Mouse (Mus musculus) forebrain, embryonic 13.5 days (tissue): ENCODE results near the gene Lrrc49. TPM values are rescaled to one million over a fixed set of nuclear protein-coding genes. Genes with fewer than 3 reads are reported as not detected.

Source experiments
- ATAC-seq: fragments of 200-750 bp; cut with Nextera tagmentation; 2 replicates; pipeline ENCODE4 v1.8.0; 2017
- H3K27ac ChIP-seq: fragments of 300-500 bp; sonication (generic); 2 replicates; pipeline ENCODE4 v1.5.1; 2015; ENCODE audit warnings: inconsistent platforms, mild to moderate bottlenecking, moderate library complexity
- H3K27me3 ChIP-seq: fragments of 300-500 bp; sonication (generic); 2 replicates; pipeline ENCODE4 v1.6.1; 2015; ENCODE audit warnings: mild to moderate bottlenecking, inconsistent platforms
- H3K36me3 ChIP-seq: fragments of 300-500 bp; sonication (generic); 2 replicates; pipeline ENCODE4 v1.6.1; 2015; ENCODE audit warnings: mild to moderate bottlenecking, inconsistent platforms; ENCODE audit not compliant: poor library complexity, severe bottlenecking
- H3K4me1 ChIP-seq: fragments of 300-500 bp; sonication (generic); 2 replicates; pipeline ENCODE4 v1.6.1; 2015; ENCODE audit warnings: inconsistent platforms
- H3K4me2 ChIP-seq: fragments of 300-500 bp; sonication (generic); 2 replicates; pipeline ENCODE4 v1.6.1; 2015; ENCODE audit warnings: inconsistent platforms, mild to moderate bottlenecking, moderate library complexity
- H3K4me3 ChIP-seq: fragments of 300-500 bp; sonication (generic); 2 replicates; pipeline ENCODE4 v1.5.1; 2015; ENCODE audit warnings: mild to moderate bottlenecking, inconsistent platforms
- H3K9ac ChIP-seq: fragments of 300-500 bp; sonication (generic); 2 replicates; pipeline ENCODE4 v1.6.1; 2015; ENCODE audit warnings: mild to moderate bottlenecking, inconsistent platforms
- H3K9me3 ChIP-seq: fragments of 300-500 bp; sonication (generic); replicated peaks from 2 replicates; pipeline ENCODE4 v1.6.1; 2016; ENCODE audit warnings: inconsistent platforms
- whole genome bisulfite sequencing: fragments of 180-500 bp; shearing (Covaris S2); methylation state at CpG from one replicate; pipeline ENCODE4 v1.1.7; 2015; 5-methylcytosine and 5-hydroxymethylcytosine counted together
- polyA plus RNA-seq: library from polyadenylated mRNA; unstranded; fragments of >200 nt; fragmentation: Nextera tagmentation; extraction: Ambion mirVana; gene quantifications from 2 replicates; pipeline ENCODE4 v1.2.1, GENCODE M21; 2015

The Lrrc49 gene
- polyA plus RNA-seq, 1 experiment from 2014 or later: 62.1 TPM

- WGBS: 87% methylated on average over 5 of the region's 5 CpGs
- Histone ChIP-seq H3K27ac (no peak overlapping the region), H3K4me1 (peaks cover 11% of the 10 kb centered on the region), H3K9me3 (no peaks in the 10 kb centered on the region), H3K4me3 (no peak overlapping the region), H3K4me2 (no peak overlapping the region), H3K9ac (no peak overlapping the region), H3K36me3 (no peaks in the 10 kb centered on the region), H3K27me3 (0 out of 2 replicates have a peak, but pooled peaks cover 8% of the 10 kb centered on the region)
- ATAC-seq: no peak
These were observed 20.6 kb upstream of the Lrrc49 start for GRCm38 (mm10) chr9:60708606-60709005.

GRCm38 (mm10) chr9:60707594-60707993 is 19.6 kb upstream of the Lrrc49 start:
- H3K36me3 ChIP-seq: no peaks in the 10 kb centered on the region
- H3K4me1 ChIP-seq: peaks cover 3% of the 10 kb centered on the region; the same call in 1 of the 2 replicates
- no peaks in the 10 kb centered on the region for H3K9me3 ChIP-seq
- no peak overlapping the region for H3K4me3 ChIP-seq
- H3K4me2 ChIP-seq: no peak overlapping the region
- no peak overlapping the region for H3K9ac ChIP-seq
- WGBS: 93% methylated on average over 2 of the region's 2 CpGs
- ATAC-seq: no peak
- H3K27ac ChIP-seq: no peak overlapping the region
- H3K27me3 ChIP-seq: 0 out of 2 replicates have a peak, but pooled peaks cover 6% of the 10 kb centered on the region

GRCm38 (mm10) chr9:60699581-60700231 is 11.7 kb upstream of the Lrrc49 start:
- Histone ChIP-seq H3K4me2 (no peak overlapping the region), H3K27me3 (no peaks in the 10 kb centered on the region), H3K4me3 (no peak overlapping the region), H3K36me3 (no peaks in the 10 kb centered on the region), H3K27ac (no peak overlapping the region), H3K9ac (no peak overlapping the region), H3K9me3 (no peaks in the 10 kb centered on the region), H3K4me1 (no peaks in the 10 kb centered on the region)
- no peak for ATAC-seq
- 65% methylated on average over 18 of the region's 18 CpGs for WGBS

- no peaks in the 10 kb centered on the region for H3K4me1 ChIP-seq
- H3K4me2 ChIP-seq: no peak overlapping the region
- H3K9me3 ChIP-seq: no peaks in the 10 kb centered on the region
- no peaks in the 10 kb centered on the region for H3K27me3 ChIP-seq
- no peaks in the 10 kb centered on the region for H3K36me3 ChIP-seq
- WGBS: 80% methylated on average over 6 of the region's 6 CpGs
- no peak overlapping the region for H3K9ac ChIP-seq
- H3K4me3 ChIP-seq: no peak overlapping the region
- no peak for ATAC-seq
- H3K27ac ChIP-seq: no peak overlapping the region
These were observed 8.5 kb upstream of the Lrrc49 start for GRCm38 (mm10) chr9:60696271-60696985.

DNA sequence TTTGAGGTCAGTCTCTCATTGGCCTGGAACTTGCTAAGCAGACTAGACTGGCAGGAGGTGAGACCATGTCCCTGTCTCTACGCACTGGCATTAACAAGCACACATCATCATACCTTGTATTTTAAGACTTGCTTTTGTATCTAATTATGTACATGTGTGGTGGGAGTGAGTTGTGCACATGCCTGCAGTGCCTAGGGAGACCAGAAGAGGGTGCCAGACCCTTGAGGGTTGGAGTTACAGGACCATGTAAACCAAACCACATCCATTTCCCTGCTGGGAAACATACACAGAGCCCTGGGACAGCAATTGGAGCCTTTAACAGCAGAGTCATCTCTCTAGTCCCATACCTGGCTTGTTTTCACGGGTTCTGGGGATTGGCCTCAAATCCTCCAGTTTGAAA is 6.0 kb upstream of the Lrrc49 start:
- Histone ChIP-seq H3K9me3 (no peaks in the 10 kb centered on the region), H3K9ac (no peak overlapping the region), H3K27ac (no peak overlapping the region), H3K4me1 (no peaks in the 10 kb centered on the region), H3K4me2 (no peak overlapping the region), H3K27me3 (no peaks in the 10 kb centered on the region), H3K36me3 (no peaks in the 10 kb centered on the region), H3K4me3 (no peak overlapping the region)
- WGBS: 68% methylated on average over 2 of the region's 2 CpGs
- ATAC-seq: no peak

GRCm38 (mm10) chr9:60692624-60693023 is 4.7 kb upstream of the Lrrc49 start:
- no peak for ATAC-seq
- Histone ChIP-seq H3K4me1 (peaks cover 5% of the 10 kb centered on the region; the same call in 1 of the 2 replicates), H3K4me2 (no peak overlapping the region), H3K27me3 (no peaks in the 10 kb centered on the region), H3K4me3 (no peak overlapping the region), H3K36me3 (no peaks in the 10 kb centered on the region), H3K9me3 (no peaks in the 10 kb centered on the region), H3K27ac (no peak overlapping the region), H3K9ac (no peak overlapping the region)
- WGBS: 70% methylated on average over 4 of the region's 4 CpGs

DNA sequence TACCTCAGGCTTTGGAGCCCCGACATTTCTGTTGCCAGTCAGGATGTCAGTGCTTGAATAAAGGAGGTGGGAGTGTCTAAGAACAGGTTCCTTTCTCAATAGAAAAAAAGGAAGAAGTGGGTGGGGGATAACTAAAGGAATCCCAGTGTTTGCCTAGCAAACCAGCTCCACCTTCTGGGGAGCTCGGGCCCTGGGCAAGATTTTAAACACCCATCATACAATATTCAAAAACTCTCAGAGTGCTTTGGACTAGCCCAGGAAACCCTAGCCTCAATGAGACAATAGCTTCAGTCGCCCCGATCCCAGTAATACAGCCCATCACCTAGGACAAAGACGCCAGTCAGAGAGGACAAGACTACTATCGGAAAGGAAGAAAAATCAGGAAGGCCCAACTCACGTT is 543 bp downstream of the Lrrc49 start:
- ATAC-seq: peak; percentile 70

DNA sequence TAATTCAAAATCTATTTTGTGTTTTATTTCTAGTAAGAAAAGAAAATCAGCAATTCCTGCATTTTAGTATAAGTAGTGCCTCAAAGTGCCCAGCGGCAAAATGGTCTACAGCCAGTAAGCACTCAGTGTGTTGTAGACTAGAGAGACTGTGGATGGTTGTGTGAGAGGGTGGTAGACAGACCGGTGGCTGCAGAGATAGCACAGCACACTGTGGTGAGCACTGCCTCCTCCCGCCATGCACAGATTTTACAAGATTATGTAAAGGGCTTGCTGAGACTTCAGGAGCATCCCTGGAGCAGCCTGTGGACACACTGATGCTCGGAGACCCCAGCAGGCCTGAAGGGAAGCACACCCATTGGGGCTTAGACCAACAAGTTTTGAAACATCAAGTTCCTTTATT is 5.2 kb downstream of the Lrrc49 start:
- WGBS: 97% methylated on average over 4 of the region's 4 CpGs
- Histone ChIP-seq H3K36me3 (peaks cover 65% of the 10 kb centered on the region), H3K27ac (no peak overlapping the region)

More for the DNA sequence above, 543 bp downstream of the Lrrc49 start:
- H3K9me3 ChIP-seq: no peaks in the 10 kb centered on the region
- 1% methylated on average over 7 of the region's 7 CpGs for WGBS
- peak overlapping the region; percentile 98 for H3K27ac ChIP-seq
- H3K9ac ChIP-seq: peak overlapping the region; percentile 72
- peak overlapping the region; percentile 60 for H3K4me2 ChIP-seq
- H3K36me3 ChIP-seq: peaks cover 21% of the 10 kb centered on the region
- no peaks in the 10 kb centered on the region for H3K27me3 ChIP-seq
- peak overlapping the region; percentile 66 for H3K4me3 ChIP-seq
- peaks cover 16% of the 10 kb centered on the region for H3K4me1 ChIP-seq

DNA sequence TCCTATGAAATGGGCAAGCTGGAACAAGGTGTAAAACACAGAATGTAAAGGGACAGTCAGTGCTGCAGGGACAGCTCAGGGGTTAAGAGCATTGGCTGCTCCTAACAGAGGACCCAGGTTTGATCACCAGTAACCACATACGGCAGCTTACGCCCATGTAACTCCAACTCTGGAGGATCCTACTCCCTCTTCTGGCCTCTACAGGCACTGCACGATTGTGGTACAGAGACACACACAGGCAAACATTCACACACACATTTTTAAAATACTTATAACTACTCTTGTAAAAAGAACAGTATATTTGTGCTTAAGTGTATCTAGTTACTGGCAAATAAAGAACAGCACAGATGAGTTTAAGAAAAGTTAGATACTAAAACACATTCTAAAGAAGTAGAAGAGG is 7.0 kb downstream of the Lrrc49 start:
- Histone ChIP-seq H3K9ac (no peak overlapping the region), H3K9me3 (no peaks in the 10 kb centered on the region), H3K36me3 (peaks cover 82% of the 10 kb centered on the region), H3K4me2 (no peak overlapping the region), H3K27me3 (no peaks in the 10 kb centered on the region), H3K4me1 (peaks cover 5% of the 10 kb centered on the region), H3K27ac (no peak overlapping the region), H3K4me3 (no peak overlapping the region)
- 87% methylated on average over 3 of the region's 3 CpGs for WGBS
- no peak for ATAC-seq

More for the DNA sequence above, 5.2 kb downstream of the Lrrc49 start:
- Histone ChIP-seq H3K27me3 (no peaks in the 10 kb centered on the region), H3K4me3 (no peak overlapping the region), H3K4me2 (no peak overlapping the region), H3K9me3 (no peaks in the 10 kb centered on the region), H3K4me1 (peaks cover 10% of the 10 kb centered on the region), H3K9ac (no peak overlapping the region)
- no peak for ATAC-seq

GRCm38 (mm10) chr9:60678913-60679312 is 9.0 kb downstream of the Lrrc49 start:
- no peaks in the 10 kb centered on the region for H3K9me3 ChIP-seq
- WGBS: 91% methylated on average over 5 of the region's 5 CpGs
- no peak overlapping the region for H3K9ac ChIP-seq
- ATAC-seq: no peak
- no peaks in the 10 kb centered on the region for H3K4me1 ChIP-seq
- no peak overlapping the region for H3K4me3 ChIP-seq
- no peak overlapping the region for H3K4me2 ChIP-seq
- no peaks in the 10 kb centered on the region for H3K27me3 ChIP-seq
- peaks cover 83% of the 10 kb centered on the region for H3K36me3 ChIP-seq
- no peak overlapping the region for H3K27ac ChIP-seq

DNA sequence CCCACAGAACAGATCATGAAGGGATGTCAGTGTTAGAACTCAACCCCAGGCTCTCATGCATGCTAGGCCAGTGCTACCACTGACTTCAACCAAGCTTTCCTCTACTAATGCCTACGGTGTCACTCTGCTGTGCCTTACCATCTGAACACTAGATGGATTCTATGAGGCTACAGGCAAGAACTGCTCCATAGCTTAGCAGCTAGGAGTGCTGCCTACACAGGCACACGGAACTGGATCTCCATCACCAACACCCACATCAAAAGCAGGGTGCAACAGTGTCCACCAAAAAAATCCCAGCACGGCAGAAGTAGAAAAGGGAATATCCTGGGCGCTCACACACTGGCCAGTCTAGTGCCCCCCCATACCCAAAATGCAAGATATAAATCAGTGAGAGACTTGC is 11.5 kb downstream of the Lrrc49 start:
- Histone ChIP-seq H3K36me3 (peaks cover 82% of the 10 kb centered on the region), H3K9me3 (no peaks in the 10 kb centered on the region), H3K4me3 (no peak overlapping the region), H3K4me2 (no peak overlapping the region), H3K4me1 (no peaks in the 10 kb centered on the region), H3K27ac (no peak overlapping the region), H3K9ac (no peak overlapping the region), H3K27me3 (no peaks in the 10 kb centered on the region)
- WGBS: 97% methylated on average over 4 of the region's 4 CpGs
- no peak for ATAC-seq

GRCm38 (mm10) chr9:60674780-60675179 is 13.2 kb downstream of the Lrrc49 start:
- no peaks in the 10 kb centered on the region for H3K4me1 ChIP-seq
- H3K4me3 ChIP-seq: no peak overlapping the region
- H3K9ac ChIP-seq: no peak overlapping the region
- ATAC-seq: no peak
- no peak overlapping the region for H3K27ac ChIP-seq
- H3K27me3 ChIP-seq: no peaks in the 10 kb centered on the region
- peaks cover 85% of the 10 kb centered on the region for H3K36me3 ChIP-seq
- no peak overlapping the region for H3K4me2 ChIP-seq
- no peaks in the 10 kb centered on the region for H3K9me3 ChIP-seq
